Mouse (Mus musculus): ENCODE results near the gene Rhox8.
"Not testable (repeated sequence)": the region's sequence is repeated elsewhere in the genome, so short reads cannot be mapped to it uniquely, and the experiment has no call there.

Gene Rhox8

GRCm38 (mm10) chrX:37878844-37879243 lies at the start of gene Rhox8:
Gene Rhox8 (minus strand): TSS chrX:37878944.
- DNase-seq (ENCODE audit: low read depth, low spot score): no peak

- no peak for DNase-seq (ENCODE audit: low read depth, low spot score)
Observed at GRCm38 (mm10) chrX:37916311-37916710, 37.6 kb upstream of the Rhox8 start.

- no peak for DNase-seq (ENCODE audit: low read depth, low spot score)
Observed at GRCm38 (mm10) chrX:37908581-37908980, 29.8 kb upstream of the Rhox8 start.

DNA sequence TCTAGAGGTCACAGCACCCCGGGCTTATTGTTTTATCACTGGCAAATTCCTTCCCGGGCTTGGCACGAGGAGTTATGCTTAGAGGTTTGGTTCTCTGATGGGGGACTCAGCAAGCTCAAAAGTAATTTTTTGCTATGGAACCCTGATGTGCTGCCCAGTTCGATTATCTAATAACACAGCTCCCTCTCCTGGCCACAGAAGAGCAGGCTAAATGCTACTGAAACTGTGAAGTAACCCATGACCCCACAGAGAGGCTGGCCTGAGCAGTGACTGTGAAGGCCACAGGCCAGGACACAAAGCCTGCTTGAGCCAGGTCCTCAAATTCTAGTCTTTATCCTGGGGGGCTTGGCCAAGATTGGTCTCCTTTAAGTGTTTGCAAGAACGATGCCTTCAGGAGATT lies 25.0 kb upstream of the Rhox8 start:
- DNase-seq (ENCODE audit: low read depth, low spot score): no peak

GRCm38 (mm10) chrX:37901670-37902069 lies 22.9 kb upstream of the Rhox8 start, which contains the start of gene Rhox9:
Gene Rhox9 (minus strand): TSS chrX:37901770.
- not testable (repeated sequence) for DNase-seq (ENCODE audit: low read depth, low spot score)

- DNase-seq (ENCODE audit: low read depth, low spot score): not testable (repeated sequence)
Observed at GRCm38 (mm10) chrX:37897132-37897531, 18.4 kb upstream of the Rhox8 start, which contains the start of gene Rhox7b. Gene Rhox7b (minus strand): TSS chrX:37897232.

- no peak for DNase-seq (ENCODE audit: low read depth, low spot score)
Observed at GRCm38 (mm10) chrX:37871641-37872040, 7.1 kb downstream of the Rhox8 start.

GRCm38 (mm10) chrX:37831386-37831785 lies 47.4 kb downstream of the Rhox8 start, which contains the start of gene Rhox7a:
Gene Rhox7a (plus strand): TSS chrX:37831686.
- not testable (repeated sequence) for DNase-seq (ENCODE audit: low read depth, low spot score)

GRCm38 (mm10) chrX:37826610-37827009 lies 52.1 kb downstream of the Rhox8 start, which contains the start of gene Rhox6:
Gene Rhox6 (plus strand): TSS chrX:37826910.
- not testable (repeated sequence) for DNase-seq (ENCODE audit: low read depth, low spot score)

Measured in retina, adult 2 months (tissue).